Mouse (Mus musculus): ENCODE measurements around the gene Nme9. TPM values are rescaled to one million over a fixed set of nuclear protein-coding genes. Genes with fewer than 3 reads are reported as not detected.

Nme9 gene
- polyA plus RNA-seq, 1 experiment from 2014 or later = not detected

DNA sequence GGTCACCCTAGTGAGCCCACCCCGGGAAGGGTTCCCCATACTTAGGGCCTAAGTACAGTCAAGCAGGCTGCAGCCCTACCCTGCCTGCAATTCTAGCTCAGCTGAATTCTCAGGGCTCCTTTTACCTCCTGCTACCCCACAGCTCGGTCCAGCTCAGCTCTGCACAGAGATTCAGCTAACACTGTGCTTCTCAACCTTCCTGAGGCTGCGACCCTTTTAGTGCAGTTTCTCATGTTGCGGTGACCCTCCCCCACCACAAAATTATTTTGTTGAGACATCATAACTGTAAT is 26.8 kb upstream of the Nme9 start:
- ChIA-PET POLR2A (interaction anchor here (0.6 kb wide), 1 partner anchor 10 kb away, joined by 3 read pairs; no protein-coding TSS in a partner anchor), CTCF (interaction anchor here (2.8 kb wide), 1 partner anchor 10 kb away, joined by 14 read pairs; no protein-coding TSS in a partner anchor)
- in situ Hi-C loops (cut with MboI; ENCODE audit: low pct_unique_long_range_greater_than_20kb) = no loop called here
- H3K27me3 ChIP-seq = no peaks in the 10 kb centered on the region
- no peak for ATAC-seq
- TF ChIP-seq CTCF (IDR thresholded peaks at IDR 0.05) = no peak
- no peak for DNase-seq (ENCODE audit: low read depth, low spot score)

- ATAC-seq (no peak), DNase-seq (ENCODE audit: low read depth, low spot score) (no peak)
- in situ Hi-C loops (cut with MboI; ENCODE audit: low pct_unique_long_range_greater_than_20kb) = no loop called here
- ChIA-PET POLR2A (no interaction called here), CTCF (interaction anchor here (2.8 kb wide), 1 partner anchor 10 kb away, joined by 14 read pairs; no protein-coding TSS in a partner anchor)
- H3K27me3 ChIP-seq = no peaks in the 10 kb centered on the region
- no peak for TF ChIP-seq CTCF (IDR thresholded peaks at IDR 0.05)
Observed at GRCm38 (mm10) chr9:99425262-99425661, 26.0 kb upstream of the Nme9 start.

- ChIA-PET CTCF (no interaction called here), POLR2A (no interaction called here)
- ATAC-seq = no peak
- in situ Hi-C loops (cut with MboI; ENCODE audit: low pct_unique_long_range_greater_than_20kb) = no loop called here
- H3K27me3 ChIP-seq = no peaks in the 10 kb centered on the region
- TF ChIP-seq CTCF (IDR thresholded peaks at IDR 0.05) = no peak
- no peak for DNase-seq (ENCODE audit: low read depth, low spot score)
Observed at GRCm38 (mm10) chr9:99428601-99429331, 22.5 kb upstream of the Nme9 start.

DNA sequence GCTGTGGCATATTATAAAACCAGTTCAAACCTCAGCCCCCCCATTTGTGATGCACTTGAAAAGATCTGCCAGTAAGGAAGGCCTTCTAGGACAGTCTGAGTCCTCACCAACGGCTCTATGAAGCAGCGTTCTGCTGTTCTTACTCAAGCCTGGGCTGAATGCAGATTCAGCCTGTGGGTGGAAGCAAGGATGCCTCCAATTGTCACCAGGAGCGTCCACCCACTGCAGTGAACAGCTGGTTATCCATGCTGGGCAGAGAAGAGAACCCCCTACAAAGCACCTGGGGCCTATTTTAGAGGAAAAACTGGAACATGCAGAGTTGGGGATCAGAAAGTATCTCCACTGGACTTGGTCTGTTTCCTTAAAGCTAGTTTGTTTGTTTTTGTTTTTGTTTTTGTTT is 21.4 kb upstream of the Nme9 start:
- H3K27me3 ChIP-seq = no peaks in the 10 kb centered on the region
- DNase-seq (ENCODE audit: low read depth, low spot score) (no peak), ATAC-seq (no peak)
- ChIA-PET CTCF (interaction anchor here (1.0 kb wide), 1 partner anchor 9 kb away, joined by 3 read pairs; no protein-coding TSS in a partner anchor), POLR2A (no interaction called here)
- in situ Hi-C loops (cut with MboI; ENCODE audit: low pct_unique_long_range_greater_than_20kb) = no loop called here
- TF ChIP-seq CTCF (IDR thresholded peaks at IDR 0.05) = no peak

- ChIA-PET CTCF (no interaction called here), POLR2A (no interaction called here)
- in situ Hi-C loops (cut with MboI; ENCODE audit: low pct_unique_long_range_greater_than_20kb) = no loop called here
- no peak for TF ChIP-seq CTCF (IDR thresholded peaks at IDR 0.05)
- no peak for ATAC-seq
- DNase-seq (ENCODE audit: low read depth, low spot score) = no peak
- H3K27me3 ChIP-seq = no peaks in the 10 kb centered on the region
Observed at GRCm38 (mm10) chr9:99430806-99431205, 20.5 kb upstream of the Nme9 start.

- ChIA-PET CTCF (no interaction called here), POLR2A (no interaction called here)
- no peak for ATAC-seq
- DNase-seq (ENCODE audit: low read depth, low spot score) = no peak
- in situ Hi-C loops (cut with MboI; ENCODE audit: low pct_unique_long_range_greater_than_20kb) = no loop called here
- no peaks in the 10 kb centered on the region for H3K27me3 ChIP-seq
- no peak for TF ChIP-seq CTCF (IDR thresholded peaks at IDR 0.05)
Observed at GRCm38 (mm10) chr9:99431346-99431745, 19.9 kb upstream of the Nme9 start.

DNA sequence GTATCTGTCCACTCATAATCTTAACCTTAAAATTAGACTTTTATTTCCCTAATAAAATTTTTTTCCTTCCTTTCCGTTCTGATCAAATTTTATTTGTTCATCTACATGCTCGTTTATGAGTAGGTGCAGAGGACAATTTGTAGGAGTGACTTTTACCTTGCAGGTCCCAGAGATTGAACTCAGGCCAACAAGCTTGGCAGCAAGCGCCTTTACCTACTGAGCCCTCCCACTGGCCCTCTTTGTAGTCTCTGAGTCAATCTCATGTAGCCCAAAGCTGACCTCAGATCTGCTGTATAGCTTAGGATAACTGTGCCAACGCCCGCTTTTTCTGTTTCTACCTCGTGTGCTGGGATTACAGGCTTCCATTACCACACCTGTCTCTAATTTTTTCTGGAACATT is 19.3 kb upstream of the Nme9 start:
- in situ Hi-C loops (cut with MboI; ENCODE audit: low pct_unique_long_range_greater_than_20kb) = no loop called here
- DNase-seq (ENCODE audit: low read depth, low spot score) = no peak
- TF ChIP-seq CTCF (IDR thresholded peaks at IDR 0.05) = no peak
- ChIA-PET POLR2A (interaction anchor here (0.7 kb wide), 1 partner anchor 9 kb away, joined by 3 read pairs; no protein-coding TSS in a partner anchor), CTCF (interaction anchor here (2.9 kb wide), 1 partner anchor 10 kb away, joined by 9 read pairs; no protein-coding TSS in a partner anchor)
- no peaks in the 10 kb centered on the region for H3K27me3 ChIP-seq
- ATAC-seq = no peak

GRCm38 (mm10) chr9:99432478-99432877 is 18.8 kb upstream of the Nme9 start:
- ChIA-PET POLR2A (interaction anchor here (0.7 kb wide), 1 partner anchor 8 kb away, joined by 3 read pairs; no protein-coding TSS in a partner anchor), CTCF (interaction anchor here (1.1 to 2.9 kb wide), 3 partner anchors 10 to 14 kb away, joined by 3 to 9 read pairs (median 4); no protein-coding TSS in a partner anchor)
- no peak for TF ChIP-seq CTCF (IDR thresholded peaks at IDR 0.05)
- in situ Hi-C loops (cut with MboI; ENCODE audit: low pct_unique_long_range_greater_than_20kb) = no loop called here
- H3K27me3 ChIP-seq = no peaks in the 10 kb centered on the region
- ATAC-seq (no peak), DNase-seq (ENCODE audit: low read depth, low spot score) (no peak)

GRCm38 (mm10) chr9:99434892-99435618 is 16.2 kb upstream of the Nme9 start:
- DNase-seq (ENCODE audit: low read depth, low spot score) = no peak
- ChIA-PET CTCF (interaction anchor here (0.9 to 2.6 kb wide), 2 partner anchors 10 to 13 kb away, joined by 3 to 14 read pairs; no protein-coding TSS in a partner anchor), POLR2A (interaction anchor here (1.1 kb wide), 1 partner anchor 9 kb away, joined by 3 read pairs; no protein-coding TSS in a partner anchor)
- no peak for TF ChIP-seq CTCF (IDR thresholded peaks at IDR 0.05)
- in situ Hi-C loops (cut with MboI; ENCODE audit: low pct_unique_long_range_greater_than_20kb) = no loop called here
- ATAC-seq = no peak
- no peaks in the 10 kb centered on the region for H3K27me3 ChIP-seq

GRCm38 (mm10) chr9:99435619-99436181 is 15.6 kb upstream of the Nme9 start:
- ChIA-PET CTCF (interaction anchor here (0.9 to 2.6 kb wide), 2 partner anchors 10 to 13 kb away, joined by 3 to 14 read pairs; no protein-coding TSS in a partner anchor), POLR2A (interaction anchor here (1.1 kb wide), 1 partner anchor 9 kb away, joined by 3 read pairs; no protein-coding TSS in a partner anchor)
- no peak for TF ChIP-seq CTCF (IDR thresholded peaks at IDR 0.05)
- no peaks in the 10 kb centered on the region for H3K27me3 ChIP-seq
- ATAC-seq = peak; percentile 42
- DNase-seq (ENCODE audit: low read depth, low spot score) = no peak
- in situ Hi-C loops (cut with MboI; ENCODE audit: low pct_unique_long_range_greater_than_20kb) = no loop called here

Data from Patski (cell line).